In the genomic region with DNA sequence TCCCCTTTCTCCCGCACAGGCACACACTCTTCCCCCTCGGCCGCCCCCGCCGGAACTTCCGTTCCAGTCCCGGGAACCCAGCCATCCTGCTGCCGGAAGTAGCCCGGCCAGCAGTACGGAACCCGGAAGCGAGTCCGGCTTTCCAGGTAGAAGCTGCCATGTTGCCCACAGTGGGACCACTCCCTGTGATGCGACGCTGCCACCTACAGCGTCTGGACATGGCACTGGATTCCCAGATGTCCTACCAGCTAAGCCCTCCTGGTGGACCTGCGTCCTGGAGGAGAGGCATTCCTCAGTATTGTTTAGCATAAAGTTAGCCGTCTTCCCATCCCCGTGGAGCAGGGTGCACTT, we compare ENCODE assay signal across 8 mouse cellular contexts. TPM values are rescaled to one million over a fixed set of nuclear protein-coding genes. Genes with fewer than 3 reads are reported as not detected.
DNase-seq lines count a peak whose midpoint lies in the region; ATAC-seq and TF ChIP-seq lines count a peak whose summit lies in the region.

A gene (minus strand): TSS at position 71 of the 351 bp plus-strand sequence.

- H3K27me3 ChIP-seq in embryonic facial prominence, embryonic 13.5 days, result no peaks in the 10 kb centered on the region
- no peaks in the 10 kb centered on the region for H3K27me3 ChIP-seq in heart, adult 2 months (ENCODE audit: control insufficient read depth, insufficient read depth, low read length)
- H3K27me3 ChIP-seq in limb, embryonic 14.5 days (ENCODE audit: control insufficient read depth, insufficient read depth, low read length), result no peaks in the 10 kb centered on the region
- no peaks in the 10 kb centered on the region for H3K27me3 ChIP-seq in midbrain, embryonic 16.5 days (ENCODE audit: control insufficient read depth, insufficient read depth, low read depth, low read length)

- H3K9ac ChIP-seq in embryonic facial prominence, embryonic 13.5 days, result peak within 1 kb of the TSS; percentile 95
- H3K9ac ChIP-seq in heart, adult 2 months (ENCODE audit: low read depth, low read length), result peak within 1 kb of the TSS; percentile 91
- H3K9ac ChIP-seq in limb, embryonic 14.5 days (ENCODE audit: low read depth, low read length, severe bottlenecking), result peak within 1 kb of the TSS; percentile 87
- H3K9ac ChIP-seq in midbrain, embryonic 16.5 days (ENCODE audit: low read depth, low read length), result peak within 1 kb of the TSS; percentile 95

- peak within 1 kb of the TSS; percentile 66 for H3K27ac ChIP-seq in embryonic facial prominence, embryonic 13.5 days
- peak within 1 kb of the TSS; percentile 86 for H3K27ac ChIP-seq in heart, adult 2 months
- H3K27ac ChIP-seq in limb, embryonic 14.5 days (replicated peaks; ENCODE audit: low read depth, low read length), result no peak within 1 kb of the TSS
- peak within 1 kb of the TSS; percentile 77 for H3K27ac ChIP-seq in midbrain, embryonic 16.5 days (ENCODE audit: low read length)

- peak; percentile 74 for TF ChIP-seq POLR2A in heart, adult 2 months (IDR thresholded peaks at IDR 0.05; ENCODE audit: insufficient read depth, low read depth, low read length)
- TF ChIP-seq POLR2A in limb, embryonic 14.5 days (IDR thresholded peaks at IDR 0.05; ENCODE audit: borderline replicate concordance, extremely low read depth, insufficient read depth, insufficient read length), result 0 out of 2 replicates have a peak, but pooled peaks have one; percentile 56

- peak; percentile 17 for TF ChIP-seq CTCF in heart, adult 2 months (IDR thresholded peaks at IDR 0.05)

- peak within 1 kb of the TSS; percentile 97 for H3K4me2 ChIP-seq in embryonic facial prominence, embryonic 13.5 days
- peak within 1 kb of the TSS; percentile 91 for H3K4me2 ChIP-seq in limb, embryonic 14.5 days (replicated peaks; ENCODE audit: low read depth, low read length, severe bottlenecking)
- peak within 1 kb of the TSS; percentile 99 for H3K4me2 ChIP-seq in midbrain, embryonic 16.5 days (ENCODE audit: low read length)

- DNase-seq in 3134 (ENCODE audit: extremely low read depth, insufficient read length, low spot score), result peak; percentile 76
- DNase-seq in adrenal gland, postnatal 25 days, result peak; percentile 92
- peak; percentile 92 for DNase-seq in heart, adult 2 months
- DNase-seq in kidney, adult 8-10 months, result peak; percentile 82 to 85
- peak; percentile 83 for DNase-seq in limb, embryonic 14.5 days (ENCODE audit: low spot score)
- peak; percentile 56 to 71 for DNase-seq in spleen, postnatal 14 days (ENCODE audit: low spot score in 2 of 2)

- intact Hi-C loops in heart, adult 2 months (cut with DNase I), result loop anchor here (10.0 kb wide), 1 partner anchor 182 kb away; no protein-coding TSS in a partner anchor

- H3K4me3 ChIP-seq in embryonic facial prominence, embryonic 13.5 days, result peak within 1 kb of the TSS; percentile 99
- peak within 1 kb of the TSS; percentile 96 for H3K4me3 ChIP-seq in heart, adult 2 months
- H3K4me3 ChIP-seq in limb, embryonic 14.5 days (replicated peaks; ENCODE audit: low read length), result peak within 1 kb of the TSS; percentile 98
- peak within 1 kb of the TSS; percentile 93 for H3K4me3 ChIP-seq in midbrain, embryonic 16.5 days (ENCODE audit: low read depth, low read length)

- 1% methylated on average over 19 of the region's 19 CpGs for WGBS in embryonic facial prominence, embryonic 13.5 days
- WGBS in heart, adult 2 months, result 1% methylated on average over 19 of the region's 19 CpGs
- WGBS in limb, embryonic 14.5 days, result 2% methylated on average over 19 of the region's 19 CpGs
- 1% methylated on average over 19 of the region's 19 CpGs for WGBS in midbrain, embryonic 16.5 days

- no peaks in the 10 kb centered on the region for H3K9me3 ChIP-seq in embryonic facial prominence, embryonic 13.5 days
- no peaks in the 10 kb centered on the region for H3K9me3 ChIP-seq in limb, embryonic 14.5 days (ENCODE audit: control insufficient read depth, low read length)
- no peaks in the 10 kb centered on the region for H3K9me3 ChIP-seq in midbrain, embryonic 16.5 days (replicated peaks; ENCODE audit: control insufficient read depth, low read length, poor library complexity, severe bottlenecking)

- H3K79me2 ChIP-seq in heart, adult 2 months (replicated peaks; ENCODE audit: control insufficient read depth, insufficient read depth, low read length), result peaks cover 2% of the 10 kb centered on the region; the same call in 1 of the 2 replicates

- H3K4me1 ChIP-seq in embryonic facial prominence, embryonic 13.5 days, result peaks cover 22% of the 10 kb centered on the region
- peaks cover 7% of the 10 kb centered on the region for H3K4me1 ChIP-seq in heart, adult 2 months (ENCODE audit: control insufficient read depth, insufficient read depth, low read length)
- peaks cover 7% of the 10 kb centered on the region for H3K4me1 ChIP-seq in limb, embryonic 14.5 days (ENCODE audit: control insufficient read depth, insufficient read depth, low read length)
- peaks cover 13% of the 10 kb centered on the region for H3K4me1 ChIP-seq in midbrain, embryonic 16.5 days (ENCODE audit: control insufficient read depth, insufficient read depth, low read length)

- ATAC-seq in embryonic facial prominence, embryonic 13.5 days (ENCODE audit: insufficient number of reproducible peaks, insufficient read depth, low FRiP score, low TSS enrichment, low read depth), result peak; percentile 44
- ATAC-seq in limb, embryonic 14.5 days (ENCODE audit: low FRiP score, low read depth), result peak; percentile 81
- ATAC-seq in midbrain, embryonic 16.5 days, result peak; percentile 88

- H3K36me3 ChIP-seq in embryonic facial prominence, embryonic 13.5 days, result peaks cover 64% of the 10 kb centered on the region
- no peaks in the 10 kb centered on the region for H3K36me3 ChIP-seq in heart, adult 2 months (ENCODE audit: control insufficient read depth, insufficient read depth, low read length)
- H3K36me3 ChIP-seq in limb, embryonic 14.5 days (ENCODE audit: control insufficient read depth, insufficient read depth, low read length), result peaks cover 61% of the 10 kb centered on the region
- H3K36me3 ChIP-seq in midbrain, embryonic 16.5 days (ENCODE audit: control insufficient read depth, insufficient read depth, low read length), result peaks cover 34% of the 10 kb centered on the region

- peak; percentile 76; the same call in 1 of the 2 replicates for TF ChIP-seq EP300 in heart, adult 2 months (IDR thresholded peaks at IDR 0.05; ENCODE audit: insufficient read depth, low read depth, low read length)

RNA-seq across cellular contexts. Expression of the gene that starts here (rescaled TPM):
- 66.4 and 74.3 TPM in 2 replicates for total RNA-seq in adrenal gland, postnatal 25 days (2021)
- polyA plus RNA-seq in embryonic facial prominence, embryonic 13.5 days (2015; fragmentation: Nextera tagmentation; extraction: Ambion mirVana), result 105 and 117 TPM in 2 replicates
- total RNA-seq in heart, adult 2 months (2021), result 10 to 100 TPM; 35.9 to 37.1 TPM
- 52.2 and 55.1 TPM in 2 replicates for polyA plus RNA-seq in heart, adult 2 months (2012; rRNA removed)
- 106 and 133 TPM in 2 replicates for polyA plus RNA-seq in limb, embryonic 14.5 days (2012; rRNA removed)
- polyA plus RNA-seq in limb, embryonic 14.5 days (2014; fragmentation: Nextera tagmentation; extraction: Ambion mirVana), result 105 and 117 TPM in 2 replicates
- 209 and 230 TPM in 2 replicates for polyA plus RNA-seq in midbrain, embryonic 16.5 days (2015; fragmentation: Nextera tagmentation; extraction: Ambion mirVana)
